Comparison of ENCODE assay signal across 16 mouse cellular contexts in the genomic region with DNA sequence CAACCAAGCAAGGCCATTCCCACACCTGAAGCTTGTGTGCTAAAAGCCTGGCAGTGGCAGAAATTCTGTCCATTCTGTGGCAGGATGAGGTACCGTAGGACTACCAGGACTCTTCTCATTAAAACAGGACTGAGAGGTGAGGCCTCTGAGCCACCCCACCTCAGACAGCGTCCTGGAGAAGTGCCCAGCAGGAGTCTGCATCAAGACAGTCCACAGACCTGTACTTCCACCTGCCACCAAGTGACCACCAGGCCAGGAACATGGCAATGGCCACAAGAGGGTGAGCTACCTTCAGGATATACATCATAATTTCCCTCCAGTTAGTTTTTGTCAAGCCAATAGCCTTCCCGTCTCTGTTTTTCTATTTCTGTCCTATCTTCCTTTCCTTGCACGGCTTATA. TPM values are rescaled to one million over a fixed set of nuclear protein-coding genes. Genes with fewer than 3 reads are reported as not detected.
DNase-seq lines count a peak whose midpoint lies in the region; ATAC-seq and TF ChIP-seq lines count a peak whose summit lies in the region.
"Had no signal": no experiment of that assay in that cellular context is flagged by ENCODE, and none has a peak within 500 bp of the region (broad histone marks: within the 10 kb centered on the region; RNA-seq: fewer than 3 reads in every experiment).

No protein-coding gene starts in this region.

- H3K27ac ChIP-seq in heart, embryonic 14.5 days (replicated peaks in 1 of 2; ENCODE audit: control insufficient read depth in 1 of 2, insufficient read depth in 1 of 2, low read depth in 2 of 2, low read length in 2 of 2), result peak overlapping the region; percentile 53 to 73; a peak in 3 of 4 replicates
- H3K27ac ChIP-seq in heart, embryonic 11.5 days (ENCODE audit: low read depth, low read length), result no peak overlapping the region
- no peak overlapping the region for H3K27ac ChIP-seq in limb, embryonic 10.5 days
- H3K27ac ChIP-seq: hindbrain, embryonic 12.5 days had no signal

- peak; percentile 21; the same call in 1 of the 2 replicates for TF ChIP-seq CTCF in lung, adult 2 months (IDR thresholded peaks at IDR 0.05; ENCODE audit: insufficient read depth, low read length)

- peaks cover 100% of the 10 kb centered on the region for H3K36me3 ChIP-seq in heart, embryonic 14.5 days (ENCODE audit: control insufficient read depth, insufficient read depth, low read length)
- H3K36me3 ChIP-seq in heart, embryonic 11.5 days (ENCODE audit: control insufficient read depth, insufficient read depth, low read length), result peaks cover 56% of the 10 kb centered on the region
- peaks cover 100% of the 10 kb centered on the region for H3K36me3 ChIP-seq in limb, embryonic 10.5 days

- TF ChIP-seq POLR2A in lung, adult 2 months (IDR thresholded peaks at IDR 0.05; ENCODE audit: borderline replicate concordance, extremely low read depth, low read depth, low read length), result no peak

- DNase-seq in cerebellum, adult 11 months, result peak; percentile 31
- no peak for DNase-seq in cerebellum, adult 9-10 months
- DNase-seq in lung, adult 2 months, result no peak
- DNase-seq in lung, postnatal 25 days (ENCODE audit: low spot score), result no peak
- DNase-seq in limb, embryonic 10.5 days (ENCODE audit: low spot score), result peak; percentile 21
- no peak for DNase-seq in ovary, postnatal 10 days (ENCODE audit: low spot score)
- DNase-seq: adrenal gland, adult 2 months; forebrain, postnatal 0 days; gastrocnemius, postnatal 25 days; left cerebral cortex, postnatal 4 days; retina, postnatal 1 day; spleen, adult 18-20 months had no signal

- no peak overlapping the region for H3K4me2 ChIP-seq in heart, embryonic 14.5 days (ENCODE audit: low read length)
- H3K4me2 ChIP-seq in heart, embryonic 11.5 days, result no peak overlapping the region
- H3K4me2 ChIP-seq: hindbrain, embryonic 12.5 days had no signal

- H3K27me3 ChIP-seq in heart, embryonic 14.5 days (ENCODE audit: control insufficient read depth, insufficient read depth, low read length), result no peaks in the 10 kb centered on the region
- H3K27me3 ChIP-seq in heart, embryonic 11.5 days (ENCODE audit: control insufficient read depth, insufficient read depth, low read length), result no peaks in the 10 kb centered on the region
- no peaks in the 10 kb centered on the region for H3K27me3 ChIP-seq in limb, embryonic 10.5 days (ENCODE audit: low read depth, poor library complexity, severe bottlenecking)
- H3K27me3 ChIP-seq: hindbrain, embryonic 12.5 days; Patski had no signal

- peaks cover 3 to 18% of the 10 kb centered on the region in 2 experiments for H3K4me1 ChIP-seq in heart, embryonic 14.5 days (ENCODE audit: control insufficient read depth in 2 of 2, insufficient read depth in 2 of 2, low read length in 2 of 2)
- no peaks in the 10 kb centered on the region for H3K4me1 ChIP-seq in heart, embryonic 11.5 days (ENCODE audit: control insufficient read depth, insufficient read depth, low read length)
- no peaks in the 10 kb centered on the region for H3K4me1 ChIP-seq in lung, adult 2 months (ENCODE audit: control insufficient read depth, insufficient read depth, low read length)
- H3K4me1 ChIP-seq in limb, embryonic 10.5 days, result no peaks in the 10 kb centered on the region
- H3K4me1 ChIP-seq: hindbrain, embryonic 12.5 days had no signal

- no peak overlapping the region for H3K4me3 ChIP-seq in heart, embryonic 14.5 days (ENCODE audit: control insufficient read depth in 1 of 2, insufficient read depth in 1 of 2, low read depth in 1 of 2, low read length in 2 of 2)
- H3K4me3 ChIP-seq in heart, embryonic 11.5 days (ENCODE audit: low read depth, low read length), result no peak overlapping the region
- H3K4me3 ChIP-seq in lung, adult 2 months (replicated peaks; ENCODE audit: extremely low read depth, low read depth, low read length), result no peak overlapping the region
- no peak overlapping the region for H3K4me3 ChIP-seq in limb, embryonic 10.5 days
- H3K4me3 ChIP-seq: hindbrain, embryonic 12.5 days had no signal

- H3K9ac ChIP-seq in heart, embryonic 14.5 days (ENCODE audit: low read length), result no peak overlapping the region
- no peak overlapping the region for H3K9ac ChIP-seq in heart, embryonic 11.5 days (ENCODE audit: low read depth, low read length)
- H3K9ac ChIP-seq: forebrain, postnatal 0 days; hindbrain, embryonic 12.5 days had no signal

- ATAC-seq in heart, embryonic 14.5 days (ENCODE audit: insufficient number of reproducible peaks, insufficient read depth, low FRiP score, low read depth), result no peak
- no peak for ATAC-seq in heart, embryonic 11.5 days (replicated peaks; ENCODE audit: insufficient number of reproducible peaks, low FRiP score, low TSS enrichment)
- ATAC-seq: forebrain, postnatal 0 days; Patski had no signal

- WGBS in heart, embryonic 14.5 days, result 82% methylated on average over 4 of the region's 4 CpGs
- 88% methylated on average over 4 of the region's 4 CpGs for WGBS in heart, embryonic 11.5 days (ENCODE audit: insufficient replicate concordance)
- WGBS in lung, adult 2 months, result 82% methylated on average over 4 of the region's 4 CpGs
- 92% methylated on average over 4 of the region's 4 CpGs for WGBS in limb, embryonic 10.5 days

- no peaks in the 10 kb centered on the region for H3K9me3 ChIP-seq in heart, embryonic 14.5 days (ENCODE audit: control insufficient read depth, low read length)
- no peaks in the 10 kb centered on the region for H3K9me3 ChIP-seq in heart, embryonic 11.5 days (replicated peaks; ENCODE audit: control insufficient read depth, low read length)
- no peaks in the 10 kb centered on the region for H3K9me3 ChIP-seq in limb, embryonic 10.5 days (replicated peaks)
- H3K9me3 ChIP-seq: hindbrain, embryonic 12.5 days had no signal

RNA-seq across cellular contexts. Expression of gene Krba1, which starts 16.8 kb away (rescaled TPM):
- polyA plus RNA-seq in heart, embryonic 14.5 days (2014; fragmentation: Nextera tagmentation; extraction: Ambion mirVana), result 14.4 and 16.5 TPM in 2 replicates
- 14.7 and 15.4 TPM in 2 replicates for polyA plus RNA-seq in heart, embryonic 11.5 days (2014; fragmentation: Nextera tagmentation; extraction: Ambion mirVana)
- 15.5 and 20.8 TPM in 2 replicates for polyA plus RNA-seq in lung, adult 2 months (2012; rRNA removed)
- polyA plus RNA-seq in limb, embryonic 10.5 days (2016; fragmentation: Nextera tagmentation; extraction: Ambion mirVana), result 28.3 and 33.4 TPM in 2 replicates

RNA-seq across cellular contexts. Expression of gene Zfp467, which starts 33.5 kb away (rescaled TPM):
- polyA plus RNA-seq in heart, embryonic 14.5 days (2014; fragmentation: Nextera tagmentation; extraction: Ambion mirVana), result 24.8 and 26.2 TPM in 2 replicates
- 17.3 and 17.8 TPM in 2 replicates for polyA plus RNA-seq in heart, embryonic 11.5 days (2014; fragmentation: Nextera tagmentation; extraction: Ambion mirVana)
- polyA plus RNA-seq in lung, adult 2 months (2012; rRNA removed), result 42.1 and 51.4 TPM in 2 replicates
- 11.0 and 19.6 TPM in 2 replicates for polyA plus RNA-seq in limb, embryonic 10.5 days (2016; fragmentation: Nextera tagmentation; extraction: Ambion mirVana)

RNA-seq across cellular contexts. Expression of gene Sspo, which starts 35.9 kb away (rescaled TPM):
- polyA plus RNA-seq in heart, embryonic 14.5 days (2014; fragmentation: Nextera tagmentation; extraction: Ambion mirVana), result 0.57 and 0.58 TPM in 2 replicates
- polyA plus RNA-seq in heart, embryonic 11.5 days (2014; fragmentation: Nextera tagmentation; extraction: Ambion mirVana), result 0.41 and 0.54 TPM in 2 replicates
- polyA plus RNA-seq in lung, adult 2 months (2012; rRNA removed), result 3.2 and 3.4 TPM in 2 replicates
- 0.20 and 0.45 TPM in 2 replicates for polyA plus RNA-seq in limb, embryonic 10.5 days (2016; fragmentation: Nextera tagmentation; extraction: Ambion mirVana)

Comparison
In these comparisons a context has a peak if more than half of its experiments do, and no peak if none do; other contexts are left out.
1. DNase-seq: peak in cerebellum, adult 11 months (single experiment) and limb, embryonic 10.5 days (single experiment); none in cerebellum, adult 9-10 months (single experiment), lung, adult 2 months (single experiment), lung, postnatal 25 days (single experiment) and ovary, postnatal 10 days (single experiment).
2. H3K27ac ChIP-seq: peak in heart, embryonic 14.5 days (2 of 2); none in heart, embryonic 11.5 days (single experiment) and limb, embryonic 10.5 days (single experiment).